Mouse (Mus musculus): ENCODE measurements at regions not wholly inside any gene's neighbourhood (a gene's known extent, or its start where the extent isn't known, plus 50 kb on each side); places are given as distances from the start of the nearest gene placed in this dataset.
A peak's percentile ranks its signal among the peaks of the same experiment; 100 is the strongest.

GRCm38 (mm10) chr6:117408971-117409783 is 240.8 kb downstream of the Cxcl12 start:
- no peak for ATAC-seq (replicated peaks; ENCODE audit: poor library complexity)

DNA sequence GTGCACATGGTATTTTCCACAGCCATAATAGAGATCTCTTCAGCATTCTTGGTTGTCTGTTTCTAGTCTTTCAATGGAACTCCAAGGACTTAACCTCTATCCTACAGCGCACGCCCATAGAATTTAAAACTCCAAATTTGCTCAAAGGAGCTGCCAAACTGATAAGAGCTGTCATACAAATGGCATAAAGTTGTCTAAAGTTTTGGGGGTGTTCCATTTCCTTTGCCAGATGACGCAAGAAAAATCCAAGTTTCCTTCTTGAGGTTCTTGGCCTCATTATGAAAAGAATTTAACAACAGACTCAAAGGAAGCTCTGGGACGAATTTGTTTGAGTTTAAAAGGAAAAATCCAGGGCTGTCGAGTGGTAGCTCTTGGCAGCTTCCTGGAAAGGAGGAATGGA is 246.6 kb downstream of the Cxcl12 start:
- no peak for ATAC-seq (replicated peaks; ENCODE audit: poor library complexity)

DNA sequence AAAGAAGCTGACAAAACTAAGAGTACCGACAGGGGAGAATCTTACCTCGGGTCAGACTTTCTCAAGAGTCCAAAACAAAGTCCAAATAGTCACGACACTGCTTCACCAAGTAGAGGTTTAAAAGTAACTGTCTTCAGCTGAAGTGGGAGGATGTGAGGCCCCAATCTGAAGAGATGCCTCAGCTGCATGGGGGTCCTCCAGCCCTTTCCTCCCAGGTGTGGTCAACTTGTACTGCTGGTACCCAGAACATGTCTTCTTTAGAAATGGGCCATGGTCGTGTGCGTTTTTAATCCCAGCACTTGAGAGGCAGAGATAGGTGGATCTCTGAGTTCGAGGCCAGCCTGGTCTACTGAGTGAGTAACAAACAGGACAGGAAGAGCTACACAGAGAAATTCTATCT is 247.6 kb downstream of the Cxcl12 start:
- ATAC-seq (replicated peaks; ENCODE audit: poor library complexity) = no peak

GRCm38 (mm10) chr6:117416461-117416860 is 248.1 kb downstream of the Cxcl12 start:
- ATAC-seq (replicated peaks; ENCODE audit: poor library complexity) = no peak

DNA sequence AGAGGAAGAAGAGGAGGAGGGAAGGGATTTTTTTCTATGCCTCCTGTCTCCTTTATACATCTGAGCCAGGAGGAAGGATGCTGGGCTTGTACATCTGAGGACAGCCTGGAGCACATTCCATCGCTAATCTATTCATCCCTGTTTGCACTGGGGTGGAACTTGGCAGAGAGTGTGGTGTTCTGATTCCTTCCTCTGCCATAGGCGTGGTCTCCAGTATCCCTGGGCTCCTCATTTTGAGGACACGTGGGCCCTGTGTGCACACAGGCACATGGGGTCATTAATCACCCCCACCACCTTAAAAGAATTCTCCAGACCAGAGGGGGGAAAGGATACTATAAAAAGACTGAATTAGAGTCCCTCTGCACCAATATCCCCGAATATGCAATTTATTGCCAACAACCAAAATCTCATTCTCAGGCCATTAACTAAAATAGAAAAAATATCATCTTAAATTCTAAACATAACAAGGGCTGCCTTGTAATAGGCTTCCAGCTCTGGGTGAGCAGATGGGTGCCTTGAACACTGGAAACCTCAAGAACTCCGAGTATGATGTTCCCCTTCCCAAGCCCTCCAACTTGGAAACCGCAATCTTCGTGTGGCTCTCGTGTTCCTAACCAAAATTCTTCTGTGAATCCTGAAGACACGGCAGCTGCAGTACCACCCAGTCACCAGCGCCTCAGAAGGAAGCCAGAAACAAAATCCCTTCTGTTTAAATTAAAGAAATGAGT is 254.7 kb downstream of the Cxcl12 start:
- no peak for ATAC-seq (replicated peaks; ENCODE audit: poor library complexity)

- ATAC-seq (replicated peaks; ENCODE audit: poor library complexity) = no peak
Measured at GRCm38 (mm10) chr6:117426363-117426762, 258.0 kb downstream of the Cxcl12 start.

DNA sequence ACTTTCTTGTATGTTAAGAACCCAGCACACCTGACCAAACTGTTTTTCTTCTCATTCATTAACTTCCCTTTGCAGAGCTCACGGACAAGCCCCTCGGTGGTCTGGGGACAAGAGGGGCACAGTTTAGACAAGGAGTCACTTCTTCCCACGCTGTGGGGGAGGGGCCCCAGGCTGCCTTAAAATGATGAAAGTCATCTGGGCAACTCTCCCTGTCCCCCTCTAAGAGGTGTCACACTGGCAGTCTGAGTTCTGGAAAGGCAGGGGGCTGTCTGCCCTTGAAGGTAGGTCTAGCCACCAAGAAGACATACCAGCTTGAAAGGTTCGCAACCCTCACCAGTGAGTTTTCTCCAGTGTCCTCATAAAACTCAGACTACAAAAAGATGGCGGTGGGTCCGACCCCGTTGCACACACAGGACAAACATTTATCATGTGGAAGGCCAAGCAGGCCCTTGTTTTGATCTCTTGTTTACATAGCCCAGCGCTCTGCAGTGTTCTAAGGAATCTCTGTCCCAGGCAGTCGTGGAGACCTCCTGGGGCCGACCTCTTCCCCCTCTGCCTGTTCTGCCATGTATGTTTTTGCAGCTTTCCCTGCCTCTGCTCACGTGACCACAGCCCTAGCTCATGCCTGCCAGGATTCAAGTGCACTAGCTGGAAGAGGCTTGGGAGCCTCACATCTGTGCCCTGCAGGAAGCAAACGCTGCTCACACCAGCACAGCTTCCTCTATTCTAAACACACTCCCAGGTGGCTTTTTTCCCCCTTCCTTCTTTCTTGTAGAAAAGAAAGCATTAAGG is 259.2 kb downstream of the Cxcl12 start:
- peak; percentile 52 for ATAC-seq (replicated peaks; ENCODE audit: poor library complexity)

- no peak for ATAC-seq (replicated peaks; ENCODE audit: poor library complexity)
Measured at GRCm38 (mm10) chr6:117428441-117428840, 260.1 kb downstream of the Cxcl12 start.

- ATAC-seq (replicated peaks; ENCODE audit: poor library complexity) = peak; percentile 89
Measured at GRCm38 (mm10) chr6:117430876-117431781, 262.8 kb downstream of the Cxcl12 start.

GRCm38 (mm10) chr6:117436851-117437250 is 268.5 kb downstream of the Cxcl12 start:
- ATAC-seq (replicated peaks; ENCODE audit: poor library complexity) = no peak

- ATAC-seq (replicated peaks; ENCODE audit: poor library complexity) = no peak
Measured at GRCm38 (mm10) chr6:117437411-117438101, 269.2 kb downstream of the Cxcl12 start.

DNA sequence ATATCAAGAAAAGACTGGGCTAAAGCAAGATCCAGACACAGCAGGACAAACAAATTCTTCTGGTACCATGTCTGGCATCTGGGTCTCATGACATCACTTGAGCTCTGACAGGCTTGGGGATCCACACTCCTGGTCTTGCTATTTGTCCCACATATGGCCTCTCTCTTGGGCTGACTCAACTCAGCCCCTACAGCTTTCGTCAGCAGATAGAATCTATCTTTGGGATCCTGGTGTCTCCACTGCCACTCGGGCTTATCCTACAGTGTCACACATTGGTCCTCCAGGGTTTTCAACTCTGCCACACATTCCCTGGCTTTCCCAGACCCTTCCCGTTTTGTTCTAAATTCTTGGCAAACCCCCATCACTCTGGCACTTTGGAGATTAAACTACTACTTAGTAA is 280.3 kb downstream of the Cxcl12 start:
- ATAC-seq (replicated peaks; ENCODE audit: poor library complexity) = no peak

DNA sequence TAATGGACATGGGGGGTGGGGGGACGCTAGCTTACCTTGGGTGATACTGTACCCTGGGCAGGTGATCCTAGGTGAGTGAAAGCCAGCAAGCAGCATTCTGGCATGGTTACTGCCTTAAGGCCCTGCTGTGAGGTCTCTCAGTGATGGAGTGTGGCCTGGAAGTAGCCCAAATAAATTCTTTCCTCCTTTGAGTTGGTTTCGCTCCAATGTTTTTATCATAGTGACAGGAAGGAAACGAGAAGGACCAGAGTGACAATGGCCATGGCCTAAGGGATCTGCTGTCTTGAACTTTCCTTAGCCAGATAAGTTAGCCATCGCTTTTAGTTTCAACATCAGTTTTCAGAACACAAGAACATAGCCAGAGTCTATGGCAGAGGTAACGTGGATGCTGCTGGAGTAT is 282.7 kb downstream of the Cxcl12 start:
- no peak for ATAC-seq (replicated peaks; ENCODE audit: poor library complexity)

- no peak for ATAC-seq (replicated peaks; ENCODE audit: poor library complexity)
Measured at GRCm38 (mm10) chr6:117460193-117460592, 291.9 kb downstream of the Cxcl12 start.

GRCm38 (mm10) chr6:117465165-117465564 is 296.8 kb downstream of the Cxcl12 start:
- no peak for ATAC-seq (replicated peaks; ENCODE audit: poor library complexity)

- no peak for ATAC-seq (replicated peaks; ENCODE audit: poor library complexity)
Measured at GRCm38 (mm10) chr6:117465606-117466174, 297.4 kb downstream of the Cxcl12 start.

GRCm38 (mm10) chr6:117479376-117479775 is 311.0 kb downstream of the Cxcl12 start:
- ATAC-seq (replicated peaks; ENCODE audit: poor library complexity) = no peak

GRCm38 (mm10) chr6:117480396-117480795 is 312.1 kb downstream of the Cxcl12 start:
- ATAC-seq (replicated peaks; ENCODE audit: poor library complexity) = no peak

DNA sequence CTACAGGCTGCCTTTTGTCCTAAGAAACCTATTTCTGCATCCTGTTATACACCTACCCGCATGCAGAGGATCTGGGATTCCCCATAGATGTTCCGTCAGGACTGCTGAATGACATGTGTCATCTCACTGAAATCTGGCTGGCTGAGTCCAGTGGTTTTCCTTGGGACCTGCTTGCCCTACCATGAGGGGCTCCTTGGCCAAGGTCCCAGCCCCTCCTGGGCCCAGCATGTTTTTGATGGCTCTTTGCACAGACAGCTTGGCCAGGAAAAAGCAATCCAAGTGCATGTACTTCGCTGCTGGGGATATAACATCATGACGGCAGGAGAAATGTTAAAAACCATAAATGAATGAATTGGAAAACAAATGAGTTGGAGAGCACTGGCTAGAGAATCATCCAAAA is 320.8 kb downstream of the Cxcl12 start:
- ATAC-seq (replicated peaks; ENCODE audit: poor library complexity) = no peak

Measured in megakaryocyte progenitor cell, adult 5-6 weeks (primary cell).